Mouse (Mus musculus) lung, adult 2 months (tissue): ENCODE measurements at regions not wholly inside any gene's neighbourhood (a gene's known extent, or its start where the extent isn't known, plus 50 kb on each side); places are given as distances from the start of the nearest gene placed in this dataset.

ENCODE experiments used
- CTCF ChIP-seq: fragments of 200-500 bp; IDR thresholded peaks from 2 replicates; pipeline ENCODE4 v1.5.1; 2011; ENCODE audit warnings: mild to moderate bottlenecking, low read length, control low read depth; ENCODE audit not compliant: insufficient read depth
- POLR2A ChIP-seq: fragments of 200-500 bp; IDR thresholded peaks from 2 replicates; pipeline ENCODE4 v1.6.1; 2011; ENCODE audit warnings: low read depth, mild to moderate bottlenecking, control low read depth, low read length, borderline replicate concordance; ENCODE audit errors: extremely low read depth

GRCm38 (mm10) chr14:76941474-76942212 lies 94.9 kb upstream of the Ccdc122 start:
- TF ChIP-seq POLR2A (no peak), CTCF (no peak)
